Mouse (Mus musculus): Measurements from ENCODE around the gene Kif4.

The Kif4 gene

DNA sequence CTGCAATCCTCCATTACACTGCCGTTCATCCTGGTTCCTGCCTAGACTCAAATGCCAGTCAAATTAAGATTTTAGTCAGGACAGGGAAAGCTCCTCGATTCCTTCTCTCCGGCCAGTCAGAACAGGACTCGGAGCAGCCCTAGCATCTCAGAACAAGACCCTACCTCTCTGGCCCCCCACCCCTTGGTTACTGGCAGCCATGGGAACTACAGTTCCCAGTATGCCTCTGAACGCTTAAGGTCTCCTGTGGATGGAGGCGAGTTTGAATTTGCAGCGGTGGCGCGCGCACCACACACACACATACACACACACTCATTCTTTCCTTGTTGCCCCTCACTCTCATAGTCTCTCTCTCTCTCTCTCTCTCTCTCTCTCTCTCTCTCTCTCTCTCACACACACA is 113.9 kb downstream of the Kif4 start:
- peaks cover 22% of the 10 kb centered on the region; the same call in 1 of the 2 replicates for H3K4me1 ChIP-seq (replicated peaks; ENCODE audit: low read depth, low read length)
- no peak overlapping the region for H3K4me3 ChIP-seq (replicated peaks; ENCODE audit: low read length)
- peaks cover 4% of the 10 kb centered on the region for H3K27me3 ChIP-seq (ENCODE audit: insufficient read depth, low read length)
- TF ChIP-seq NANOG (IDR thresholded peaks at IDR 0.05; ENCODE audit: borderline replicate concordance, low read length) (no peak), POU5F1 (IDR thresholded peaks at IDR 0.05; ENCODE audit: borderline replicate concordance, low read length) (no peak), CTCF (conservative IDR thresholded peaks at IDR 0.05; ENCODE audit: low read length) (no peak)
- H3K9me3 ChIP-seq (ENCODE audit: low read length) = no peaks in the 10 kb centered on the region
- H3K36me3 ChIP-seq (ENCODE audit: insufficient read depth, low read length) = no peaks in the 10 kb centered on the region

DNA sequence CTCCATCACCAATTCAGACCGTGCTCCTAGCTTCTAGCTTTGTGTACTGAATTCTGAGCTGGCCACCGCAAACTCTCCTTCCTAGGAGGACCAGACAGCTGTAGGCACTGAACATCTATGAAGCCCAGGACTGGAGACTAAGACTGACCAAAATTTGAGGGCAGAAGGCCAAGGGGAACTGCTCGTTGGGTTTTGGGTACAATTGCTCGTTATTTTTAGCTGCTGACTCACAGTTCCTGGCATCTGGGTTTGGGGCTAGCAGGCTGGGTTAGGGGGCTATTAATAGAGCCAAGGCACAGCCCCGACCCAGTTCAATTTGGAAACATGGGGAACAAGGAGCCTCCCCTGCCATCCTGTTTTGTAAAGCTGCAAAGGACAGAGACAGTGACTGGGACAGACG is 115.2 kb downstream of the Kif4 start:
- H3K27me3 ChIP-seq (ENCODE audit: insufficient read depth, low read length) = peaks cover 4% of the 10 kb centered on the region
- H3K9me3 ChIP-seq (ENCODE audit: low read length) = no peaks in the 10 kb centered on the region
- peaks cover 18% of the 10 kb centered on the region; the same call in 1 of the 2 replicates for H3K4me1 ChIP-seq (replicated peaks; ENCODE audit: low read depth, low read length)
- H3K4me3 ChIP-seq (replicated peaks; ENCODE audit: low read length) = no peak overlapping the region
- no peaks in the 10 kb centered on the region for H3K36me3 ChIP-seq (ENCODE audit: insufficient read depth, low read length)
- TF ChIP-seq CTCF (conservative IDR thresholded peaks at IDR 0.05; ENCODE audit: low read length) = no peak
- no peak for TF ChIP-seq POU5F1 (IDR thresholded peaks at IDR 0.05; ENCODE audit: borderline replicate concordance, low read length)
- no peak for TF ChIP-seq NANOG (IDR thresholded peaks at IDR 0.05; ENCODE audit: borderline replicate concordance, low read length)

- Histone ChIP-seq H3K4me3 (replicated peaks; ENCODE audit: low read length) (no peak overlapping the region), H3K4me1 (replicated peaks; ENCODE audit: low read depth, low read length) (peaks cover 10% of the 10 kb centered on the region; the same call in 1 of the 2 replicates), H3K36me3 (ENCODE audit: insufficient read depth, low read length) (no peaks in the 10 kb centered on the region), H3K27me3 (ENCODE audit: insufficient read depth, low read length) (peaks cover 4% of the 10 kb centered on the region), H3K9me3 (ENCODE audit: low read length) (no peaks in the 10 kb centered on the region)
- no peak for TF ChIP-seq POU5F1 (IDR thresholded peaks at IDR 0.05; ENCODE audit: borderline replicate concordance, low read length)
- peak; percentile 55 for TF ChIP-seq CTCF (conservative IDR thresholded peaks at IDR 0.05; ENCODE audit: low read length)
These were observed 116.4 kb downstream of the Kif4 start for GRCm38 (mm10) chrX:100741940-100742339.

DNA sequence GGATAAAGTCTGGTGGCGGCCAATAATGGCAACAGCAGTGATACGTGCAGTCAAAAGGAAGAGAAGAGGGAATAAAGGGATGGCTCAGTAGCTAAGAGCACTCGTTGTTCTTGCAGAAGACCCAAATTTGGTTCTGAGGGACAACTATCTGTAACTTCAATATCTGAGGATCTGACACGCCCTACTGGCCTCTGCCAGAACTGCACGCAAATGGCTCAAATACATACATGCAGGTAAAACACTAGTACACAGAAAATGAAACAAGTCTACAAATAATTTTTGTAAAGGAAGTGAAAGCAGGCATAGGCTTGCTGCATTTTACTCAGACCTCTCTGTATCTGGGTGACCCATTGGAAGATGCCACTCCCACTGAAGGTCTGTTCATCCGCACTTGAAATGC is 140.3 kb downstream of the Kif4 start:
- TF ChIP-seq CTCF (conservative IDR thresholded peaks at IDR 0.05; ENCODE audit: low read length) = peak; percentile 19; the same call in 1 of the 2 replicates
- TF ChIP-seq NANOG (IDR thresholded peaks at IDR 0.05; ENCODE audit: borderline replicate concordance, low read length) = no peak
- H3K9me3 ChIP-seq (ENCODE audit: low read length) = no peaks in the 10 kb centered on the region
- H3K36me3 ChIP-seq (ENCODE audit: insufficient read depth, low read length) = no peaks in the 10 kb centered on the region
- no peak overlapping the region for H3K4me3 ChIP-seq (replicated peaks; ENCODE audit: low read length)
- H3K27me3 ChIP-seq (ENCODE audit: insufficient read depth, low read length) = peaks cover 16% of the 10 kb centered on the region
- H3K4me1 ChIP-seq (replicated peaks; ENCODE audit: low read depth, low read length) = peaks cover 4% of the 10 kb centered on the region

GRCm38 (mm10) chrX:100767181-100767884 is 141.8 kb downstream of the Kif4 start, which contains the start of gene Dlg3:
Gene Dlg3 (plus strand): TSS chrX:100767722.
- no peaks in the 10 kb centered on the region for H3K9me3 ChIP-seq (ENCODE audit: low read length)
- no peaks in the 10 kb centered on the region for H3K36me3 ChIP-seq (ENCODE audit: insufficient read depth, low read length)
- H3K4me1 ChIP-seq (replicated peaks; ENCODE audit: low read depth, low read length) = peaks cover 4% of the 10 kb centered on the region
- peaks cover 16% of the 10 kb centered on the region for H3K27me3 ChIP-seq (ENCODE audit: insufficient read depth, low read length)
- peak within 1 kb of the TSS; percentile 84 for H3K4me3 ChIP-seq (replicated peaks; ENCODE audit: low read length)
- no peak for TF ChIP-seq POU5F1 (IDR thresholded peaks at IDR 0.05; ENCODE audit: borderline replicate concordance, low read length)
- TF ChIP-seq CTCF (conservative IDR thresholded peaks at IDR 0.05; ENCODE audit: low read length) = peak; percentile 23; the same call in 1 of the 2 replicates

DNA sequence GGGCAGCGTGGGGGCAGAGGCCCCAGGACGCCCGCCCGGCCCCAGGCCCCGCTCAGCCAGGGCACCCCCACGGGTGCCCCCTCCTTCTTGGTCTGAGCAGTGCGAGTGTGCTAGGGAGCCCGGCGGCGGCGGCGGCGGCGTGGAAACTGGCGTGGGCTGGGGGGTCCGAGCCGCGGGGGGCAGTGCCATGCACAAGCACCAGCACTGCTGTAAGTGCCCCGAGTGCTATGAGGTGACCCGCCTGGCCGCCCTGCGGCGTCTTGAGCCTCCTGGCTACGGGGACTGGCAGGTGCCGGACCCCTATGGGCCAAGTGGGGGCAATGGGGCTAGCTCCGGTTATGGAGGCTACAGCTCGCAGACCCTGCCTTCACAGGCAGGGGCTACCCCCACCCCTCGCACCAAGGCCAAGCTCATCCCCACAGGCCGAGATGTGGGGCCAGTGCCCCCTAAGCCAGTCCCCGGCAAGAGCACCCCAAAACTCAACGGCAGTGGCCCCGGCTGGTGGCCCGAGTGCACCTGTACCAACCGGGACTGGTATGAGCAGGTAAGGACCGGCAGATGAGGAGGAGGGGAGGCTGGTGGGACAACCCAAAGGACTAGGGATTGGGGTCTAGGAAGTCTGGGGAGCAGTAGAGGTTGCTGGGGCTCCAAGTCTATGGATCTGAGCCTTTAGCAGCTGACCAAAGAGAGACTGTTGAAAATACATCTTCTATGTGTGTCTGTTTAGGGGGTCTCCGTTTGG is 142.5 kb downstream of the Kif4 start:
- Histone ChIP-seq H3K4me3 (replicated peaks; ENCODE audit: low read length) (peak overlapping the region; percentile 84), H3K36me3 (ENCODE audit: insufficient read depth, low read length) (no peaks in the 10 kb centered on the region), H3K9me3 (ENCODE audit: low read length) (no peaks in the 10 kb centered on the region), H3K4me1 (replicated peaks; ENCODE audit: low read depth, low read length) (peaks cover 4% of the 10 kb centered on the region), H3K27me3 (ENCODE audit: insufficient read depth, low read length) (peaks cover 16% of the 10 kb centered on the region)
- TF ChIP-seq NANOG (IDR thresholded peaks at IDR 0.05; ENCODE audit: borderline replicate concordance, low read length) (no peak), CTCF (conservative IDR thresholded peaks at IDR 0.05; ENCODE audit: low read length) (no peak), POU5F1 (IDR thresholded peaks at IDR 0.05; ENCODE audit: borderline replicate concordance, low read length) (no peak)

- no peaks in the 10 kb centered on the region for H3K36me3 ChIP-seq (ENCODE audit: insufficient read depth, low read length)
- H3K4me1 ChIP-seq (replicated peaks; ENCODE audit: low read depth, low read length) = peaks cover 4% of the 10 kb centered on the region
- peaks cover 16% of the 10 kb centered on the region for H3K27me3 ChIP-seq (ENCODE audit: insufficient read depth, low read length)
- TF ChIP-seq POU5F1 (IDR thresholded peaks at IDR 0.05; ENCODE audit: borderline replicate concordance, low read length) (no peak), NANOG (IDR thresholded peaks at IDR 0.05; ENCODE audit: borderline replicate concordance, low read length) (no peak), CTCF (conservative IDR thresholded peaks at IDR 0.05; ENCODE audit: low read length) (no peak)
- no peaks in the 10 kb centered on the region for H3K9me3 ChIP-seq (ENCODE audit: low read length)
- no peak overlapping the region for H3K4me3 ChIP-seq (replicated peaks; ENCODE audit: low read length)
These were observed 143.7 kb downstream of the Kif4 start for GRCm38 (mm10) chrX:100769281-100769680.

GRCm38 (mm10) chrX:100774341-100774811 is 148.8 kb downstream of the Kif4 start:
- H3K27me3 ChIP-seq (ENCODE audit: insufficient read depth, low read length) = peaks cover 6% of the 10 kb centered on the region
- no peaks in the 10 kb centered on the region for H3K36me3 ChIP-seq (ENCODE audit: insufficient read depth, low read length)
- peak overlapping the region; percentile 74 for H3K4me3 ChIP-seq (replicated peaks; ENCODE audit: low read length)
- TF ChIP-seq CTCF (conservative IDR thresholded peaks at IDR 0.05; ENCODE audit: low read length) = peak; percentile 24
- TF ChIP-seq POU5F1 (IDR thresholded peaks at IDR 0.05; ENCODE audit: borderline replicate concordance, low read length) = no peak
- no peak for TF ChIP-seq NANOG (IDR thresholded peaks at IDR 0.05; ENCODE audit: borderline replicate concordance, low read length)
- peaks cover 23% of the 10 kb centered on the region for H3K4me1 ChIP-seq (replicated peaks; ENCODE audit: low read depth, low read length)
- H3K9me3 ChIP-seq (ENCODE audit: low read length) = no peaks in the 10 kb centered on the region
